Mouse (Mus musculus) hindbrain, postnatal 0 days (tissue): ENCODE measurements at regions not wholly inside any gene's neighbourhood (a gene's known extent, or its start where the extent isn't known, plus 50 kb on each side); places are given as distances from the start of the nearest gene placed in this dataset.

Experiments used
- ATAC-seq: fragments of 200-750 bp; cut with Nextera tagmentation; 2 replicates; pipeline ENCODE4 v1.8.0; 2017; ENCODE audit warnings: mild to moderate bottlenecking, moderate TSS enrichment, moderate library complexity
- DNase-seq: peaks from one replicate; pipeline ENCODE4 v3.0.0-alpha.2; 2015; ENCODE audit warnings: low spot score
- H3K27ac ChIP-seq: fragments of 300-500 bp; sonication (generic); 2 replicates; pipeline ENCODE4 v1.5.1; 2014; ENCODE audit warnings: mild to moderate bottlenecking
- H3K27me3 ChIP-seq: fragments of 300-500 bp; sonication (generic); 2 replicates; pipeline ENCODE4 v1.6.1; 2014; ENCODE audit warnings: low read length, mixed read lengths; ENCODE audit not compliant: insufficient read depth
- H3K36me3 ChIP-seq: fragments of 300-500 bp; sonication (generic); 2 replicates; pipeline ENCODE4 v1.6.1; 2014; ENCODE audit warnings: low read length, mixed read lengths; ENCODE audit not compliant: insufficient read depth
- H3K4me1 ChIP-seq: fragments of 300-500 bp; sonication (generic); 2 replicates; pipeline ENCODE4 v1.6.1; 2014; ENCODE audit warnings: antibody characterized with exemption, low read length, mixed read lengths; ENCODE audit not compliant: insufficient read depth
- H3K4me2 ChIP-seq: fragments of 300-500 bp; sonication (generic); 2 replicates; pipeline ENCODE4 v1.6.1; 2014; ENCODE audit warnings: low read depth, mild to moderate bottlenecking, low read length, moderate library complexity, mixed read lengths
- H3K4me3 ChIP-seq: fragments of 300-500 bp; sonication (generic); 2 replicates; pipeline ENCODE4 v1.5.1; 2014; ENCODE audit warnings: low read length
- H3K9ac ChIP-seq: fragments of 300-500 bp; sonication (generic); replicated peaks from 2 replicates; pipeline ENCODE4 v1.6.1; 2014; ENCODE audit warnings: mild to moderate bottlenecking, low read length, moderate library complexity, mixed read lengths
- H3K9me3 ChIP-seq: fragments of 300-500 bp; sonication (generic); 2 replicates; pipeline ENCODE4 v1.6.1; 2016; ENCODE audit warnings: low read length, mixed read lengths
- CTCF ChIP-seq: IDR thresholded peaks from 2 replicates; pipeline ENCODE4 v1.5.1; 2016; ENCODE audit warnings: antibody characterized with exemption, control low read depth, low read depth
- whole genome bisulfite sequencing: fragments of 180-500 bp; shearing (Covaris S2); extraction: QIAGEN DNeasy Blood & Tissue Kit; methylation state at CpG from one replicate; pipeline ENCODE4 v1.1.7; 2014; 5-methylcytosine and 5-hydroxymethylcytosine counted together

- H3K27me3 ChIP-seq: no peaks in the 10 kb centered on the region
- no peaks in the 10 kb centered on the region for H3K9me3 ChIP-seq
Observed at GRCm38 (mm10) chr1:115512632-115513031, 171.9 kb upstream of the Cntnap5a start.

GRCm38 (mm10) chr1:115533746-115534145, 150.8 kb upstream of the Cntnap5a start:
- Histone ChIP-seq H3K4me3 (no peak overlapping the region), H3K9ac (no peak overlapping the region), H3K27me3 (no peaks in the 10 kb centered on the region), H3K9me3 (no peaks in the 10 kb centered on the region), H3K27ac (no peak overlapping the region), H3K36me3 (no peaks in the 10 kb centered on the region), H3K4me2 (no peak overlapping the region), H3K4me1 (no peaks in the 10 kb centered on the region)
- 90% methylated on average over 2 of the region's 2 CpGs for WGBS
- ATAC-seq (no peak), DNase-seq (peak; percentile 3)
- TF ChIP-seq CTCF: peak; percentile 45

More at GRCm38 (mm10) chr1:115512632-115513031, 171.9 kb upstream of the Cntnap5a start:
- no peak for TF ChIP-seq CTCF
- no peaks in the 10 kb centered on the region for H3K36me3 ChIP-seq
- DNase-seq (no peak), ATAC-seq (no peak)
- no peak overlapping the region for H3K4me2 ChIP-seq
- no peak overlapping the region for H3K4me3 ChIP-seq
- H3K4me1 ChIP-seq: no peaks in the 10 kb centered on the region
- no peak overlapping the region for H3K9ac ChIP-seq
- no peak overlapping the region for H3K27ac ChIP-seq

- WGBS: 82% methylated on average over 1 of the region's 1 CpGs
- Histone ChIP-seq H3K9ac (no peak overlapping the region), H3K27me3 (no peaks in the 10 kb centered on the region), H3K4me2 (no peak overlapping the region), H3K4me3 (no peak overlapping the region), H3K4me1 (no peaks in the 10 kb centered on the region), H3K27ac (no peak overlapping the region), H3K9me3 (no peaks in the 10 kb centered on the region), H3K36me3 (no peaks in the 10 kb centered on the region)
- no peak for DNase-seq
- ATAC-seq: no peak
- no peak for TF ChIP-seq CTCF
Observed at GRCm38 (mm10) chr1:115545994-115546393, 138.6 kb upstream of the Cntnap5a start.
